Mouse (Mus musculus): Measurements from ENCODE around the gene Nup205.
"Not testable (repeated sequence)": the region's sequence is repeated elsewhere in the genome, so short reads cannot be mapped to it uniquely, and the experiment has no call there.

Nup205 gene

GRCm38 (mm10) chr6:35176979-35177649, at the start of gene Nup205:
Gene Nup205, plus strand, starts transcription at chr6:35177421.
- peak; percentile 77 for DNase-seq (ENCODE audit: low spot score in 2 of 2)

- no peak for DNase-seq (ENCODE audit: low spot score in 2 of 2)
Observed at GRCm38 (mm10) chr6:35132806-35133205, 44.4 kb upstream of the Nup205 start.

- DNase-seq (ENCODE audit: low spot score in 2 of 2): peak in 1 of 2 experiments; percentile 19
Observed at GRCm38 (mm10) chr6:35133246-35133578, 44.0 kb upstream of the Nup205 start.

- peak; percentile 98 for DNase-seq (ENCODE audit: low spot score in 2 of 2)
Observed at GRCm38 (mm10) chr6:35133579-35134488, 43.4 kb upstream of the Nup205 start, which contains the start of gene Cnot4. Gene Cnot4, minus strand, starts transcription at chr6:35133724.

GRCm38 (mm10) chr6:35134844-35135243, 42.4 kb upstream of the Nup205 start:
- DNase-seq (ENCODE audit: low spot score in 2 of 2): no peak

- DNase-seq (ENCODE audit: low spot score in 2 of 2): no peak
Observed at GRCm38 (mm10) chr6:35140351-35140750, 36.9 kb upstream of the Nup205 start.

- no peak for DNase-seq (ENCODE audit: low spot score in 2 of 2)
Observed at GRCm38 (mm10) chr6:35145569-35145968, 31.7 kb upstream of the Nup205 start.

GRCm38 (mm10) chr6:35147726-35148422, 29.3 kb upstream of the Nup205 start:
- DNase-seq (ENCODE audit: low spot score in 2 of 2): no peak

GRCm38 (mm10) chr6:35154540-35154939, 22.7 kb upstream of the Nup205 start:
- no peak for DNase-seq (ENCODE audit: low spot score in 2 of 2)

- no peak for DNase-seq (ENCODE audit: low spot score in 2 of 2)
Observed at GRCm38 (mm10) chr6:35169250-35169649, 8.0 kb upstream of the Nup205 start.

GRCm38 (mm10) chr6:35172028-35172427, 5.2 kb upstream of the Nup205 start:
- DNase-seq (ENCODE audit: low spot score in 2 of 2): not testable (repeated sequence)

- DNase-seq (ENCODE audit: low spot score in 2 of 2): no peak
Observed at GRCm38 (mm10) chr6:35173181-35173580, 4.0 kb upstream of the Nup205 start.

GRCm38 (mm10) chr6:35177650-35178272, 540 bp downstream of the Nup205 start:
- peak in 1 of 2 experiments; percentile 63 for DNase-seq (ENCODE audit: low spot score in 2 of 2)

- not testable (repeated sequence) for DNase-seq (ENCODE audit: low spot score in 2 of 2)
Observed at GRCm38 (mm10) chr6:35179299-35179698, 2.1 kb downstream of the Nup205 start.

GRCm38 (mm10) chr6:35184781-35185180, 7.6 kb downstream of the Nup205 start:
- DNase-seq (ENCODE audit: low spot score in 2 of 2): no peak

GRCm38 (mm10) chr6:35191198-35191597, 14.0 kb downstream of the Nup205 start:
- DNase-seq (ENCODE audit: low spot score in 2 of 2): no peak

- DNase-seq (ENCODE audit: low spot score in 2 of 2): no peak
Observed at GRCm38 (mm10) chr6:35225696-35226095, 48.5 kb downstream of the Nup205 start.

- DNase-seq (ENCODE audit: low spot score in 2 of 2): no peak
Observed at GRCm38 (mm10) chr6:35229415-35229814, 52.2 kb downstream of the Nup205 start.

GRCm38 (mm10) chr6:35236108-35236785, 59.0 kb downstream of the Nup205 start:
- no peak for DNase-seq (ENCODE audit: low spot score in 2 of 2)

GRCm38 (mm10) chr6:35243252-35243651, 66.0 kb downstream of the Nup205 start:
- no peak for DNase-seq (ENCODE audit: low spot score in 2 of 2)

GRCm38 (mm10) chr6:35243989-35244388, 66.8 kb downstream of the Nup205 start:
- no peak for DNase-seq (ENCODE audit: low spot score in 2 of 2)
